Mouse (Mus musculus): ENCODE measurements around the gene Akr1c14.

DNA sequence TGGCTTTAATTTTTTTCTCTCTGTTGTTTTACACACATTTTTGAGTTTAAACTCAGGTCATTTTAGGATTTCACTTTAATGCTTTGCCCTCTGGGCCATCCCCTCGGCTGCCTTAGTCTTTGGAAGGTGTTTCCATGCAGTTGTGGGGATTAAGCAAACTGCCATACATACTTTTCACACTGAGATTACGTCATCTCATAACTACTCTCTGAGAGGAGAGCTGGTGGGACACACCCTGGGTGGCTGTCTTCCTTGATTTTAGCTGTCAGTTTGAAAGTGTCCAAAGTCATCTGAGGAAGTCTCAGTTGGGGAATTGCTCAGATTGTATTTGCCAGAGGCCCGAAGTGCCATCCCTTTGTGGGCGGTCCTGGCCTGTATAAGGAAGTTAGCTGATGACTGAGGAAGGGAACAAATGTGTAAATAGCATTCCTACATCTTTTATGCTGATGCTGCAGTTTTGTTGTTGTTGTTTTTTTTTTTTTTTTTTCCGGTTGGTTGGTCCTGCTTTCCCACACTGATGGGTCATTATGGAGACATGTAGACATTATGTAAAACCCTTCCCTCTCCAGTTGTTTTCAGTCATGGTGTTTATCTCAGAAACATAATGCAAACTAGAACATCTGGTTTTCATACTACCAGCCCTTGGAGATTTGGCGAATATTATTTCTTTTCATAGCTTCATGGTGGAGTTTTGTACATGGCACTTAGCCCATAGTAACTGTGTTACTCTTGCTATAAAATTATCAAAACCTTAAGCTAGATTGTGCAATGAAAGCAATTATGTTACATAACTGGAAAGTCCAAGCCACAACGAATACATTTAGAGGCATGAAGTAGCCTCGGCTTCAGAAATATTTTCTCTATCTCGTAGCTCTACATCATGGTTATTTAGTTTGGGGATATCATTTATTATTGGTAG is 28.0 kb downstream of the Akr1c14 start:
- no peak for TF ChIP-seq CTCF (IDR thresholded peaks at IDR 0.05; ENCODE audit: borderline replicate concordance, extremely low read depth, insufficient read depth, insufficient read length)
- no peak for TF ChIP-seq POLR2A (IDR thresholded peaks at IDR 0.05; ENCODE audit: borderline replicate concordance, extremely low read depth, insufficient read depth, insufficient read length, poor library complexity, severe bottlenecking)

Measured in brain, embryonic 14.5 days (tissue).